Mouse (Mus musculus): Measurements from ENCODE around the gene 1700069L16Rik.

Gene 1700069L16Rik

GRCm38 (mm10) chr5:113647141-113647540, 77.4 kb downstream of the 1700069L16Rik start:
- DNase-seq (ENCODE audit: extremely low read depth, low read depth): no peak

- DNase-seq (ENCODE audit: extremely low read depth, low read depth): no peak
Observed at GRCm38 (mm10) chr5:113644520-113644919, 80.1 kb downstream of the 1700069L16Rik start.

- no peak for DNase-seq (ENCODE audit: extremely low read depth, low read depth)
Observed at GRCm38 (mm10) chr5:113643107-113643848, 81.3 kb downstream of the 1700069L16Rik start.

Data from MEL-GATA-1-ER (cell line).